Mouse (Mus musculus) heart, embryonic 16.5 days (tissue): ENCODE results near the gene Phlda2. TPM values are rescaled to one million over a fixed set of nuclear protein-coding genes. Genes with fewer than 3 reads are reported as not detected.

ENCODE experiments used
- ATAC-seq: fragments of 200-750 bp; cut with Nextera tagmentation; replicated peaks from 2 replicates; pipeline ENCODE4 v1.8.0; 2017; ENCODE audit warnings: moderate number of reproducible peaks; ENCODE audit not compliant: insufficient read depth, low FRiP score; ENCODE audit errors: extremely low read depth
- H3K27ac ChIP-seq: fragments of 300-500 bp; sonication (generic); 2 replicates; pipeline ENCODE4 v1.5.1; 2014; ENCODE audit warnings: mild to moderate bottlenecking, low read length, control low read depth, moderate library complexity
- H3K27me3 ChIP-seq: fragments of 300-500 bp; sonication (generic); 2 replicates; pipeline ENCODE4 v1.6.1; 2014; ENCODE audit warnings: low read length, mixed read lengths; ENCODE audit not compliant: control insufficient read depth, insufficient read depth
- H3K36me3 ChIP-seq: fragments of 300-500 bp; sonication (generic); 2 replicates; pipeline ENCODE4 v1.6.1; 2014; ENCODE audit not compliant: control insufficient read depth, insufficient read depth
- H3K4me1 ChIP-seq: fragments of 300-500 bp; sonication (generic); 2 replicates; pipeline ENCODE4 v1.6.1; 2014; ENCODE audit warnings: low read length, mixed read lengths; ENCODE audit not compliant: control insufficient read depth, insufficient read depth
- H3K4me2 ChIP-seq: fragments of 300-500 bp; sonication (generic); 2 replicates; pipeline ENCODE4 v1.6.1; 2014; ENCODE audit warnings: low read depth, mild to moderate bottlenecking, control low read depth, low read length
- H3K4me3 ChIP-seq: fragments of 300-500 bp; sonication (generic); 2 replicates; pipeline ENCODE4 v1.5.1; 2014; ENCODE audit warnings: mild to moderate bottlenecking, control low read depth, low read length
- H3K9ac ChIP-seq: fragments of 300-500 bp; sonication (generic); 2 replicates; pipeline ENCODE4 v1.6.1; 2014; ENCODE audit warnings: low read length, control low read depth
- H3K9me3 ChIP-seq: fragments of 300-500 bp; sonication (generic); replicated peaks from 2 replicates; pipeline ENCODE4 v1.6.1; 2016; ENCODE audit warnings: low read length; ENCODE audit not compliant: control insufficient read depth
- WGBS: fragments of 180-500 bp; shearing (Covaris S2); extraction: QIAGEN DNeasy Blood & Tissue Kit; methylation state at CpG from one replicate; pipeline ENCODE4 v1.1.7; 2014; 5-methylcytosine and 5-hydroxymethylcytosine counted together
- polyA plus RNA-seq: library from polyadenylated mRNA; unstranded; fragments of >200 nt; fragmentation: Nextera tagmentation; extraction: Ambion mirVana; gene quantifications from 2 replicates; pipeline ENCODE4 v1.2.1, GENCODE M21; 2015

Phlda2 gene
- polyA plus RNA-seq, 1 experiment from 2014 or later, result 0.29 TPM

GRCm38 (mm10) chr7:143536251-143536650 is 33.3 kb upstream of the Phlda2 start:
- WGBS, result 88% methylated on average over 3 of the region's 3 CpGs
- peaks cover 45% of the 10 kb centered on the region for H3K36me3 ChIP-seq
- no peak for ATAC-seq

GRCm38 (mm10) chr7:143533284-143533683 is 30.3 kb upstream of the Phlda2 start:
- H3K36me3 ChIP-seq, result peaks cover 63% of the 10 kb centered on the region
- 58% methylated on average over 2 of the region's 2 CpGs for WGBS
- ATAC-seq, result no peak
- no peak overlapping the region for H3K9ac ChIP-seq
- no peak overlapping the region for H3K4me3 ChIP-seq
- H3K27ac ChIP-seq, result no peak overlapping the region
- H3K9me3 ChIP-seq, result no peaks in the 10 kb centered on the region
- H3K4me1 ChIP-seq, result no peaks in the 10 kb centered on the region
- no peaks in the 10 kb centered on the region for H3K27me3 ChIP-seq
- no peak overlapping the region for H3K4me2 ChIP-seq

More at GRCm38 (mm10) chr7:143536251-143536650, 33.3 kb upstream of the Phlda2 start:
- Histone ChIP-seq H3K4me3 (no peak overlapping the region), H3K27ac (no peak overlapping the region), H3K27me3 (no peaks in the 10 kb centered on the region), H3K4me1 (peaks cover 7% of the 10 kb centered on the region), H3K9me3 (no peaks in the 10 kb centered on the region), H3K4me2 (no peak overlapping the region), H3K9ac (no peak overlapping the region)

- H3K36me3 ChIP-seq, result peaks cover 56% of the 10 kb centered on the region
- ATAC-seq, result no peak
- H3K4me3 ChIP-seq, result no peak overlapping the region
- no peaks in the 10 kb centered on the region for H3K9me3 ChIP-seq
- 61% methylated on average over 1 of the region's 1 CpGs for WGBS
- no peak overlapping the region for H3K27ac ChIP-seq
- no peak overlapping the region for H3K9ac ChIP-seq
- H3K4me1 ChIP-seq, result no peaks in the 10 kb centered on the region
- no peak overlapping the region for H3K4me2 ChIP-seq
- no peaks in the 10 kb centered on the region for H3K27me3 ChIP-seq
Observed at GRCm38 (mm10) chr7:143532410-143532809, 29.5 kb upstream of the Phlda2 start.

- no peak for ATAC-seq
- Histone ChIP-seq H3K27ac (no peak overlapping the region), H3K4me1 (no peaks in the 10 kb centered on the region), H3K9me3 (no peaks in the 10 kb centered on the region), H3K4me3 (no peak overlapping the region), H3K9ac (no peak overlapping the region), H3K27me3 (no peaks in the 10 kb centered on the region), H3K4me2 (no peak overlapping the region), H3K36me3 (peaks cover 77% of the 10 kb centered on the region)
- WGBS, result 52% methylated on average over 4 of the region's 4 CpGs
Observed at GRCm38 (mm10) chr7:143519333-143519732, 16.4 kb upstream of the Phlda2 start.

GRCm38 (mm10) chr7:143514416-143514768 is 11.4 kb upstream of the Phlda2 start:
- H3K27me3 ChIP-seq, result no peaks in the 10 kb centered on the region
- H3K9ac ChIP-seq, result no peak overlapping the region
- WGBS, result 91% methylated on average over 4 of the region's 4 CpGs
- peaks cover 54% of the 10 kb centered on the region for H3K36me3 ChIP-seq
- no peak overlapping the region for H3K4me3 ChIP-seq
- ATAC-seq, result no peak
- H3K27ac ChIP-seq, result no peak overlapping the region
- no peak overlapping the region for H3K4me2 ChIP-seq
- H3K9me3 ChIP-seq, result no peaks in the 10 kb centered on the region
- no peaks in the 10 kb centered on the region for H3K4me1 ChIP-seq

- no peaks in the 10 kb centered on the region for H3K27me3 ChIP-seq
- H3K9me3 ChIP-seq, result no peaks in the 10 kb centered on the region
- H3K9ac ChIP-seq, result no peak overlapping the region
- H3K27ac ChIP-seq, result no peak overlapping the region
- no peak for ATAC-seq
- H3K4me3 ChIP-seq, result no peak overlapping the region
- H3K36me3 ChIP-seq, result peaks cover 49% of the 10 kb centered on the region
- no peaks in the 10 kb centered on the region for H3K4me1 ChIP-seq
- 84% methylated on average over 10 of the region's 10 CpGs for WGBS
- H3K4me2 ChIP-seq, result no peak overlapping the region
Observed at GRCm38 (mm10) chr7:143513763-143514415, 10.9 kb upstream of the Phlda2 start.

- Histone ChIP-seq H3K27me3 (no peaks in the 10 kb centered on the region), H3K9me3 (0 out of 2 replicates have a peak, but pooled peaks cover 3% of the 10 kb centered on the region), H3K36me3 (peaks cover 27% of the 10 kb centered on the region), H3K9ac (no peak overlapping the region), H3K4me3 (no peak overlapping the region), H3K4me2 (no peak overlapping the region), H3K4me1 (no peaks in the 10 kb centered on the region), H3K27ac (no peak overlapping the region)
- no peak for ATAC-seq
Observed at GRCm38 (mm10) chr7:143511335-143511712, 8.4 kb upstream of the Phlda2 start.

GRCm38 (mm10) chr7:143510593-143511334 is 7.8 kb upstream of the Phlda2 start:
- H3K27ac ChIP-seq, result no peak overlapping the region
- H3K9ac ChIP-seq, result no peak overlapping the region
- no peaks in the 10 kb centered on the region for H3K4me1 ChIP-seq
- H3K27me3 ChIP-seq, result no peaks in the 10 kb centered on the region
- H3K9me3 ChIP-seq, result 0 out of 2 replicates have a peak, but pooled peaks cover 3% of the 10 kb centered on the region
- no peak overlapping the region for H3K4me3 ChIP-seq
- no peak for ATAC-seq
- no peak overlapping the region for H3K4me2 ChIP-seq
- WGBS, result 86% methylated on average over 3 of the region's 3 CpGs
- H3K36me3 ChIP-seq, result peaks cover 26% of the 10 kb centered on the region

GRCm38 (mm10) chr7:143509566-143509965 is 6.6 kb upstream of the Phlda2 start:
- peaks cover 15% of the 10 kb centered on the region for H3K36me3 ChIP-seq
- 72% methylated on average over 1 of the region's 1 CpGs for WGBS
- no peak overlapping the region for H3K4me2 ChIP-seq
- no peak overlapping the region for H3K27ac ChIP-seq
- no peak overlapping the region for H3K4me3 ChIP-seq
- 0 out of 2 replicates have a peak, but pooled peaks cover 3% of the 10 kb centered on the region for H3K9me3 ChIP-seq
- no peaks in the 10 kb centered on the region for H3K4me1 ChIP-seq
- 0 out of 2 replicates have a peak, but pooled peaks cover 1% of the 10 kb centered on the region for H3K27me3 ChIP-seq
- no peak; the same call in 1 of the 2 replicates for ATAC-seq
- H3K9ac ChIP-seq, result no peak overlapping the region
